Mouse (Mus musculus) midbrain, embryonic 10.5 days (tissue): ENCODE data around the gene Unc45b. TPM values are rescaled to one million over a fixed set of nuclear protein-coding genes. Genes with fewer than 3 reads are reported as not detected.
A peak's percentile ranks its signal among the peaks of the same experiment; 100 is the strongest.
"Not testable (repeated sequence)": the region's sequence is repeated elsewhere in the genome, so short reads cannot be mapped to it uniquely, and the experiment has no call there.

ENCODE experiments used
- DNase-seq: peaks from one replicate; pipeline ENCODE4 v3.0.0-alpha.2; 2017; ENCODE audit warnings: low spot score
- H3K27ac ChIP-seq: fragments of 300-500 bp; sonication (generic); replicated peaks from 2 replicates; pipeline ENCODE4 v1.5.1; 2016; ENCODE audit warnings: mild to moderate bottlenecking
- H3K27me3 ChIP-seq: fragments of 300-500 bp; sonication (generic); 2 replicates; pipeline ENCODE4 v1.6.1; 2016; ENCODE audit warnings: low read depth, mild to moderate bottlenecking; ENCODE audit not compliant: poor library complexity, severe bottlenecking
- H3K36me3 ChIP-seq: fragments of 300-500 bp; sonication (generic); 2 replicates; pipeline ENCODE4 v1.6.1; 2016; ENCODE audit warnings: mild to moderate bottlenecking, moderate library complexity
- H3K4me1 ChIP-seq: fragments of 300-500 bp; sonication (generic); 2 replicates; pipeline ENCODE4 v1.6.1; 2016
- H3K4me3 ChIP-seq: fragments of 300-500 bp; sonication (generic); 2 replicates; pipeline ENCODE4 v1.5.1; 2016; ENCODE audit warnings: mild to moderate bottlenecking, moderate library complexity
- H3K9me3 ChIP-seq: fragments of 300-500 bp; sonication (generic); replicated peaks from 2 replicates; pipeline ENCODE4 v1.6.1; 2016; ENCODE audit warnings: mild to moderate bottlenecking
- WGBS: fragments of 180-500 bp; shearing (Covaris S2); methylation state at CpG from one replicate; pipeline ENCODE4 v1.1.7; 2016; 5-methylcytosine and 5-hydroxymethylcytosine counted together
- polyA plus RNA-seq: library from polyadenylated mRNA; unstranded; fragments of >200 nt; fragmentation: Nextera tagmentation; extraction: Ambion mirVana; gene quantifications from 2 replicates; pipeline ENCODE4 v1.2.1, GENCODE M21; 2016

The Unc45b gene
- polyA plus RNA-seq, 1 experiment from 2014 or later, result 0.26 TPM

- 22% methylated on average over 4 of the region's 4 CpGs for WGBS
- H3K27ac ChIP-seq, result no peak overlapping the region
- no peak for DNase-seq
- no peaks in the 10 kb centered on the region for H3K27me3 ChIP-seq
- H3K4me3 ChIP-seq, result no peak overlapping the region
- H3K36me3 ChIP-seq, result no peaks in the 10 kb centered on the region
- no peaks in the 10 kb centered on the region for H3K9me3 ChIP-seq
- no peaks in the 10 kb centered on the region for H3K4me1 ChIP-seq
These were observed 49.3 kb downstream of the Unc45b start for GRCm38 (mm10) chr11:82959613-82960012.

DNA sequence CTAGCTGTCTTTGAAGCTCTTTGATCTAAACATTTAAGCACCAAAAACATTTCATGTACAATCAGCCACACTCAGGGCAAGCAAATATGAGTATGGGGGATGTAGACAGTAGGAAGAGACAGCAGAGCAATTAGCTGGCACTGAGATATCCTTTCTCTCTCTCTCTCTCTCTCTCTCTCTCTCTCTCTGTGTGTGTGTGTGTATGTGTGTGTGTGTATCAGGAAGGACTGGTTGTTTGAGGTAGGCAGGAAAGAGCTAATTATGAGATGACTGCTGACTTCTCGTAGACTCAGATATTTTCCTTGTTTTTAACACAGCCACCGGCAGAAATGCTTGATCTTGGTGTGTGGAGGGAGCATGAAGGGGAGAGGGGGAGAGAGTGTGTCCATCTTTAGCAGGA, 51.4 kb downstream of the Unc45b start:
- DNase-seq, result no peak
- no peak overlapping the region for H3K27ac ChIP-seq
- no peaks in the 10 kb centered on the region for H3K36me3 ChIP-seq
- no peaks in the 10 kb centered on the region for H3K9me3 ChIP-seq
- no peaks in the 10 kb centered on the region for H3K4me1 ChIP-seq
- H3K4me3 ChIP-seq, result no peak overlapping the region
- WGBS, result 69% methylated on average over 2 of the region's 2 CpGs
- no peaks in the 10 kb centered on the region for H3K27me3 ChIP-seq

DNA sequence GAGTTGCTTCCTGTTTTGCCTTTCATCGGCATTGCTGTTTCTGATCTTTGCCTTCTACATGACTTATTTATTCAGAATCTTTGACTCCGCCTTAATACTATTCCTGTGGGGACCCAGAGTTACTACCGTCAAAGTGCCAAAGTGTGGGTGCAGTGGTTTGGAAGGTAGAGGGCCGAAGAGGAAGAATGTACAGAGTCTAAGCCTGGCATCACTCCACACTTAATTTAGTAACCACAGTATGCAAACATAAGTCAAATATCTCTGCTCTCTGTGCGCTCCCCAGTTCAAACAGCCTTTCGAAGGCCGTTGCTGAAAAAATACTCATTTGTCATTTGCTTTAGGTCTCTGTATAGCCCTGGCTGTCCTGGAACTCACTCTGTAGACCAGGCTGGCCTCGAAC, 51.9 kb downstream of the Unc45b start:
- no peak overlapping the region for H3K4me3 ChIP-seq
- H3K36me3 ChIP-seq, result no peaks in the 10 kb centered on the region
- H3K4me1 ChIP-seq, result no peaks in the 10 kb centered on the region
- no peak for DNase-seq
- H3K27me3 ChIP-seq, result no peaks in the 10 kb centered on the region
- H3K9me3 ChIP-seq, result no peaks in the 10 kb centered on the region
- no peak overlapping the region for H3K27ac ChIP-seq
- 91% methylated on average over 8 of the region's 8 CpGs for WGBS

DNA sequence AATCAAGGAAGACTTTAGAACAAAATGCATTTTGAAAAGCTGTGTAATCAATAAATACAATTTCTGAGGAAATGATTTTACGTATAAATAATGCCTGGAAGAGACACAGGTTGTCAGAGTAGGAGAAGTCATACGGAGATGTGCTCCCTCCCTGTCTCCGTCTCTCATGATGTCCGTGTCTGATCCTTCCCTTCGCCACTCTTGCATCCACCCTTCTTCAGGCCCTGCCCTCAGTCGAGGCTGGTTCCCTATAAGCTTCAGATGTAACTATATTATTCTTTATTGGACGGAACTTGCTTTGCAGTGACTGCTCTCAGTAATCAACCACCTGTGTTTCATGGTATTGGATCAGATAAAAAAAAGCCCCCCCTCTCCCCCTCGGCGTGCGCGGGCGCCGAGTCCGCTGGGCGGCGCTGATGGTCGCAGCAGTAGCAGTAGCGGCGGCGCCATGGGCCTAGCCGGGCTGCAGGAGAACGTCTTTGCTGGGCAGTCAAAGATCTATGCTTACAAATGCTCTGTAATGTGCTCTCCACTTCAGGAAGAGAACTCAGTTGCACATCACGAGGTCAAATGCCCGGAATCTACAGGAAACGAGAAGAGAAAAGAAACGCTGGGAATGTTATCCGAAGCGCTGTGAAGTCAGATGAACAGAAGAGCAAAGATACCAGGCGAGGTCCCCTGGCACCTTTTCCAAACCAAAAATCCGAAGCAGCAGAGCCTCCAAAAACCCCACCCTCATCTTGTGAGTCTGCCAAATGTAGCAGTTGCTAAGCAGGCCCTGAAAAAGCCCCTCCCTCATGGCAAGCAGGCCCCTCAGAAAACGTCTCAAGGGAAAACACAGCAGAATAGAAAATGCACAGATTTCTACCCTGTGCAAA, 60.6 kb downstream of the Unc45b start:
- H3K27ac ChIP-seq, result peak overlapping the region; percentile 63
- no peaks in the 10 kb centered on the region for H3K9me3 ChIP-seq
- H3K4me3 ChIP-seq, result peak overlapping the region; percentile 45
- 12% methylated on average over 31 of the region's 31 CpGs for WGBS
- H3K36me3 ChIP-seq, result no peaks in the 10 kb centered on the region
- DNase-seq, result peak; percentile 69
- H3K4me1 ChIP-seq, result peaks cover 15% of the 10 kb centered on the region
- H3K27me3 ChIP-seq, result peaks cover 15% of the 10 kb centered on the region; the same call in 1 of the 2 replicates

GRCm38 (mm10) chr11:82971590-82971974, 61.2 kb downstream of the Unc45b start:
- Histone ChIP-seq H3K4me3 (no peak overlapping the region; the same call in 1 of the 2 replicates), H3K9me3 (no peaks in the 10 kb centered on the region), H3K27ac (peak overlapping the region; percentile 63; the same call in 1 of the 2 replicates), H3K4me1 (peaks cover 15% of the 10 kb centered on the region), H3K27me3 (peaks cover 15% of the 10 kb centered on the region; the same call in 1 of the 2 replicates), H3K36me3 (no peaks in the 10 kb centered on the region)
- DNase-seq, result no peak
- 71% methylated on average over 10 of the region's 11 CpGs for WGBS

DNA sequence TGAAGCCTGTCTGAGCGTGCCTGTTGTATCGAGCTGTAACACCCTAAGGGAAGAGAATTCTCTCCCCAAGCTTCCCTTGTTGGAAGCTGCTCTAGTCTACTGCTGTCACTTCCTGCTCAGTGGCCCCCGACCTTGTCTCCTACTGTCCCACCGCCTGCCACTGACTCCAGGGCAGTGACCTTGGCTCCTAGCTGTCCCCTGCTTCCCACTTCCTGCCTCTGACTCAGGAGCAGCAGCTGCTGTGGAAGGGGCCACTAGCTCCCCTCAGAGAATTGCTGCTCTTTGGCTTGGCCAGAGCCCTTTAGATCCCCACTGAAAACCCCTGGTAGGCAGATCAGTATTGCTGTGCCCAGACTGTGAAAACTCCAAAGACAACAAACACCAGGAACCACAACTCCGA, 63.6 kb downstream of the Unc45b start:
- no peak for DNase-seq
- H3K27me3 ChIP-seq, result peaks cover 15% of the 10 kb centered on the region; the same call in 1 of the 2 replicates
- no peak overlapping the region for H3K4me3 ChIP-seq
- no peaks in the 10 kb centered on the region for H3K9me3 ChIP-seq
- 56% methylated on average over 5 of the region's 5 CpGs for WGBS
- H3K27ac ChIP-seq, result no peak overlapping the region
- H3K4me1 ChIP-seq, result peaks cover 15% of the 10 kb centered on the region
- H3K36me3 ChIP-seq, result no peaks in the 10 kb centered on the region; the same call in 1 of the 2 replicates

DNA sequence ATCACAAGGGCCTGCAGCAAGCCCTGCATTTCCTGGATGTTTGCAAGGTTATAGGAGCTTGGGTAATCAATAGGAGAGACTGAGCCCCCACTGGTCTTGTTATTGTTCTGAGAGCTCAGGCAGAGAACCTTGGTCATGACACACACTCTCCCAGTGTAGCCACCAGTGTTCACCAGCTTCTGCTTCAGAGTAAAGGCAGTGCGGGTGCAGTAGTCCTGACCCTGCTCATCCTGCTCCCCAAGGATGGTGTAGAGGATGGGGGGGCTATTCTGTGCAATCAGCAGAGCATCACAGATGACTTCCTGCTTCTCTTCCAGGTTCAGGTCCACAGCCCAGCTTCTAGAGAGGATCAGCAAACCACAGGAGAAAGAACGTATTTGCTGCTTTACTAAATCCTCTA, 72.1 kb downstream of the Unc45b start:
- not testable (repeated sequence) for H3K27me3 ChIP-seq, H3K9me3 ChIP-seq, H3K4me3 ChIP-seq, H3K4me1 ChIP-seq, DNase-seq, H3K27ac ChIP-seq
- 86% methylated on average over 2 of the region's 2 CpGs for WGBS
- peaks cover 44% of the 10 kb centered on the region for H3K36me3 ChIP-seq

- H3K27ac ChIP-seq, result no peak overlapping the region
- no peak for DNase-seq
- no peaks in the 10 kb centered on the region for H3K4me1 ChIP-seq
- H3K36me3 ChIP-seq, result peaks cover 44% of the 10 kb centered on the region
- 84% methylated on average over 17 of the region's 17 CpGs for WGBS
- no peaks in the 10 kb centered on the region for H3K9me3 ChIP-seq
- no peak overlapping the region for H3K4me3 ChIP-seq
- no peaks in the 10 kb centered on the region for H3K27me3 ChIP-seq
These were observed 72.8 kb downstream of the Unc45b start for GRCm38 (mm10) chr11:82983193-82983592.

- Histone ChIP-seq H3K4me3 (no peak overlapping the region), H3K36me3 (peaks cover 21% of the 10 kb centered on the region), H3K27me3 (peaks cover 36% of the 10 kb centered on the region), H3K27ac (no peak overlapping the region), H3K9me3 (no peaks in the 10 kb centered on the region), H3K4me1 (peaks cover 25% of the 10 kb centered on the region)
- WGBS, result 90% methylated on average over 6 of the region's 6 CpGs
- DNase-seq, result no peak
These were observed 77.3 kb downstream of the Unc45b start for GRCm38 (mm10) chr11:82987621-82988020.

DNA sequence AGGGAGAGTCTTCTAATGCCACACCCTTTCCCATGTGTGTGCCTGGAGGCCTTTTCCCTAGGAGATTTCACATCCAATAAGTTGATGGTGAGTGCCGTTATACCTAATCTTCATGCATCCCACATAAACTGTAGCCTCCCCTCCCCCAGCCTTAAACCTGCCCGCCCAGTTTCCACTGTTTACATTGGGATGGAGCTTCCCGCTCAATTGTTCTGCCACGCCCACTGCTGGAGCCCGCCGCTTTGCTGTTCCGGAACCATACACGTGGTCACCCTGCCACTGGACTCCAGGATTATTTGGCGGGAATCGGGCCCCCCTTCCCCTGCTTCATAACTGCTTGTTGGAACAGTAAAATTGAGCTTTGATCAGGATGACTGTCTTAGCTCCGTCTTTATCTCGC, 79.0 kb downstream of the Unc45b start:
- H3K4me1 ChIP-seq, result peaks cover 25% of the 10 kb centered on the region
- peak; percentile 22 for DNase-seq
- H3K9me3 ChIP-seq, result no peaks in the 10 kb centered on the region
- WGBS, result 32% methylated on average over 12 of the region's 12 CpGs
- peaks cover 37% of the 10 kb centered on the region for H3K27me3 ChIP-seq
- no peak overlapping the region for H3K27ac ChIP-seq
- H3K36me3 ChIP-seq, result peaks cover 13% of the 10 kb centered on the region
- H3K4me3 ChIP-seq, result peak overlapping the region; percentile 11; the same call in 1 of the 2 replicates

- Histone ChIP-seq H3K4me3 (peak overlapping the region; percentile 49), H3K4me1 (peaks cover 25% of the 10 kb centered on the region), H3K27ac (peak overlapping the region; percentile 75), H3K27me3 (peaks cover 37% of the 10 kb centered on the region)
- H3K36me3 ChIP-seq, H3K9me3 ChIP-seq: not testable (repeated sequence)
- DNase-seq, result peak; percentile 62
- 17% methylated on average over 19 of the region's 19 CpGs for WGBS
These were observed 80.4 kb downstream of the Unc45b start for GRCm38 (mm10) chr11:82990612-82991385.

DNA sequence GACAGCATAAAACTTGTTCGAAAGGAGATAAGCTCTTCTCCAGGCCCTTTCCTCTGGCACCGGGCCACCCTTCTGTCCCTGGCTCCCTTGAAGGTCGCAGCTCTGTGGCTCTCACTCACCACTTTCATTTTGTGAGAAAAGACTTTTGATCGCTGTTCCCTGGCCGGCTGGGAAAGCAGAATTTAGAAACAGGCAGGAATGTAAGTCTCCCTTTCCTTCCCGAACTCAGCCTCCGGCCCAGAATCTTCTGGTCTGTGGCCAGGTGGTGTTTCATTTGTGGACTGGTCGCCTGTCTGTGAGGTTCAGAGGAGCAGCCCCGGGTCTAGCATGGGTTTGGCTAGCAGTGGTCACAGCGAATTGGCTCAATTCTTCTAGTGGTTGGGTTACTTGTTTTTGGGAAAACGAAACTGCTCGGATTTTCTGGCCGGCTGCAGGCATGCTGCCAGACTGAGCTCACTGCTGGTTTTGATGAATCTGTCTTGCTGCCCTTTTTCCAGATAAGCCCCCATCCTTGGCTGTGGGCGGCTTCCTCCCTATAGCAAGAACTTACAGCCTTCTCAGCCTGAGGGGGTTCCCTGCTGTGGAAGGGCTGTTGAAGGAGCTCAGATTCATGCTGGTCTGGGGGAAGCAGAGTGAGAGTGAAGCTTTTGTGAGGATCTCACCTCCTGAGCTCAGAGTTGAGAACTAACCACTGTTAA, 81.3 kb downstream of the Unc45b start, which contains the start of gene Slfn9:
Gene Slfn9, minus strand, starts transcription at position 362 of the 698 bp plus-strand sequence.
- H3K27ac ChIP-seq, result peak within 1 kb of the TSS; percentile 75
- DNase-seq, result peak; percentile 50

More for the DNA sequence above, 81.3 kb downstream of the Unc45b start, which contains the start of gene Slfn9:
- peak within 1 kb of the TSS; percentile 49 for H3K4me3 ChIP-seq
- peaks cover 25% of the 10 kb centered on the region for H3K4me1 ChIP-seq
- peaks cover 37% of the 10 kb centered on the region for H3K27me3 ChIP-seq
- no peaks in the 10 kb centered on the region for H3K36me3 ChIP-seq
- WGBS, result 11% methylated on average over 14 of the region's 14 CpGs
- no peaks in the 10 kb centered on the region for H3K9me3 ChIP-seq
